Mouse (Mus musculus): ENCODE results near the gene Slc22a5. TPM values are rescaled to one million over a fixed set of nuclear protein-coding genes. Genes with fewer than 3 reads are reported as not detected.
"Not testable (repeated sequence)": the region's sequence is repeated elsewhere in the genome, so short reads cannot be mapped to it uniquely, and the experiment has no call there.

The Slc22a5 gene
- polyA plus RNA-seq, 1 experiment from 2014 or later: 2.6 TPM

GRCm38 (mm10) chr11:53890906-53891504 lies 455 bp downstream of the Slc22a5 start:
- Histone ChIP-seq H3K27ac (ENCODE audit: low read length) (peak overlapping the region; percentile 67), H3K9ac (ENCODE audit: low read depth, low read length) (peak overlapping the region; percentile 75), H3K4me2 (ENCODE audit: low read depth, low read length) (peak overlapping the region; percentile 96), H3K9me3 (replicated peaks; ENCODE audit: control insufficient read depth, low read length) (no peaks in the 10 kb centered on the region), H3K4me3 (ENCODE audit: low read depth, low read length) (peak overlapping the region; percentile 71), H3K27me3 (ENCODE audit: control insufficient read depth, insufficient read depth, low read depth, low read length) (no peaks in the 10 kb centered on the region), H3K4me1 (ENCODE audit: control insufficient read depth, low read depth, low read length) (peaks cover 16% of the 10 kb centered on the region), H3K36me3 (ENCODE audit: control insufficient read depth, insufficient read depth) (no peaks in the 10 kb centered on the region)
- ATAC-seq (ENCODE audit: low read depth): no peak
- WGBS (ENCODE audit: insufficient replicate concordance): 2% methylated on average over 31 of the region's 33 CpGs

- Histone ChIP-seq H3K4me2 (ENCODE audit: low read depth, low read length) (peak overlapping the region; percentile 96; the same call in 1 of the 2 replicates), H3K9ac (ENCODE audit: low read depth, low read length) (no peak overlapping the region), H3K36me3 (ENCODE audit: control insufficient read depth, insufficient read depth) (no peaks in the 10 kb centered on the region), H3K4me3 (ENCODE audit: low read depth, low read length) (no peak overlapping the region), H3K9me3 (replicated peaks; ENCODE audit: control insufficient read depth, low read length) (no peaks in the 10 kb centered on the region), H3K27me3 (ENCODE audit: control insufficient read depth, insufficient read depth, low read depth, low read length) (no peaks in the 10 kb centered on the region), H3K27ac (ENCODE audit: low read length) (no peak overlapping the region), H3K4me1 (ENCODE audit: control insufficient read depth, low read depth, low read length) (peaks cover 16% of the 10 kb centered on the region)
- no peak for ATAC-seq (ENCODE audit: low read depth)
- WGBS (ENCODE audit: insufficient replicate concordance): 78% methylated on average over 2 of the region's 2 CpGs
Measured at GRCm38 (mm10) chr11:53890225-53890624, 1.2 kb downstream of the Slc22a5 start.

- H3K4me3 ChIP-seq (ENCODE audit: low read depth, low read length): no peak overlapping the region
- no peak overlapping the region for H3K27ac ChIP-seq (ENCODE audit: low read length)
- ATAC-seq (ENCODE audit: low read depth): no peak
- no peak overlapping the region for H3K9ac ChIP-seq (ENCODE audit: low read depth, low read length)
- 64% methylated on average over 4 of the region's 4 CpGs for WGBS (ENCODE audit: insufficient replicate concordance)
- H3K27me3 ChIP-seq (ENCODE audit: control insufficient read depth, insufficient read depth, low read depth, low read length): no peaks in the 10 kb centered on the region
- no peaks in the 10 kb centered on the region for H3K9me3 ChIP-seq (replicated peaks; ENCODE audit: control insufficient read depth, low read length)
- H3K36me3 ChIP-seq (ENCODE audit: control insufficient read depth, insufficient read depth): no peaks in the 10 kb centered on the region
- no peak overlapping the region for H3K4me2 ChIP-seq (ENCODE audit: low read depth, low read length)
- peaks cover 16% of the 10 kb centered on the region for H3K4me1 ChIP-seq (ENCODE audit: control insufficient read depth, low read depth, low read length)
Measured at GRCm38 (mm10) chr11:53889091-53889645, 2.3 kb downstream of the Slc22a5 start.

- no peak overlapping the region for H3K4me2 ChIP-seq (ENCODE audit: low read depth, low read length)
- H3K4me1 ChIP-seq (ENCODE audit: control insufficient read depth, low read depth, low read length): peaks cover 16% of the 10 kb centered on the region
- H3K9me3 ChIP-seq (replicated peaks; ENCODE audit: control insufficient read depth, low read length): no peaks in the 10 kb centered on the region
- ATAC-seq (ENCODE audit: low read depth): no peak
- no peak overlapping the region for H3K27ac ChIP-seq (ENCODE audit: low read length)
- H3K4me3 ChIP-seq (ENCODE audit: low read depth, low read length): no peak overlapping the region
- 76% methylated on average over 4 of the region's 4 CpGs for WGBS (ENCODE audit: insufficient replicate concordance)
- H3K9ac ChIP-seq (ENCODE audit: low read depth, low read length): no peak overlapping the region
- no peaks in the 10 kb centered on the region for H3K27me3 ChIP-seq (ENCODE audit: control insufficient read depth, insufficient read depth, low read depth, low read length)
- no peaks in the 10 kb centered on the region for H3K36me3 ChIP-seq (ENCODE audit: control insufficient read depth, insufficient read depth)
Measured at GRCm38 (mm10) chr11:53888242-53888641, 3.2 kb downstream of the Slc22a5 start.

- no peak overlapping the region for H3K9ac ChIP-seq (ENCODE audit: low read depth, low read length)
- no peaks in the 10 kb centered on the region for H3K9me3 ChIP-seq (replicated peaks; ENCODE audit: control insufficient read depth, low read length)
- no peak overlapping the region for H3K4me3 ChIP-seq (ENCODE audit: low read depth, low read length)
- ATAC-seq (ENCODE audit: low read depth): no peak
- no peak overlapping the region for H3K27ac ChIP-seq (ENCODE audit: low read length)
- no peaks in the 10 kb centered on the region for H3K27me3 ChIP-seq (ENCODE audit: control insufficient read depth, insufficient read depth, low read depth, low read length)
- H3K36me3 ChIP-seq (ENCODE audit: control insufficient read depth, insufficient read depth): no peaks in the 10 kb centered on the region
- WGBS (ENCODE audit: insufficient replicate concordance): 64% methylated on average over 2 of the region's 2 CpGs
- H3K4me1 ChIP-seq (ENCODE audit: control insufficient read depth, low read depth, low read length): no peaks in the 10 kb centered on the region
- no peak overlapping the region for H3K4me2 ChIP-seq (ENCODE audit: low read depth, low read length)
Measured at GRCm38 (mm10) chr11:53883287-53883686, 8.2 kb downstream of the Slc22a5 start.

- H3K9me3 ChIP-seq (replicated peaks; ENCODE audit: control insufficient read depth, low read length); ATAC-seq (ENCODE audit: low read depth); H3K27me3 ChIP-seq (ENCODE audit: control insufficient read depth, insufficient read depth, low read depth, low read length); H3K27ac ChIP-seq (ENCODE audit: low read length); H3K4me1 ChIP-seq (ENCODE audit: control insufficient read depth, low read depth, low read length); H3K9ac ChIP-seq (ENCODE audit: low read depth, low read length); H3K36me3 ChIP-seq (ENCODE audit: control insufficient read depth, insufficient read depth); H3K4me2 ChIP-seq (ENCODE audit: low read depth, low read length); H3K4me3 ChIP-seq (ENCODE audit: low read depth, low read length): not testable (repeated sequence)
- WGBS (ENCODE audit: insufficient replicate concordance): 70% methylated on average over 5 of the region's 5 CpGs
Measured at GRCm38 (mm10) chr11:53878096-53878495, 13.4 kb downstream of the Slc22a5 start.

- H3K4me3 ChIP-seq (ENCODE audit: low read depth, low read length): no peak overlapping the region
Measured at GRCm38 (mm10) chr11:53876488-53876887, 15.0 kb downstream of the Slc22a5 start.

GRCm38 (mm10) chr11:53874706-53875105 lies 16.8 kb downstream of the Slc22a5 start:
- no peaks in the 10 kb centered on the region for H3K36me3 ChIP-seq (ENCODE audit: control insufficient read depth, insufficient read depth)
- H3K27me3 ChIP-seq (ENCODE audit: control insufficient read depth, insufficient read depth, low read depth, low read length): no peaks in the 10 kb centered on the region
- no peak overlapping the region for H3K27ac ChIP-seq (ENCODE audit: low read length)
- H3K9me3 ChIP-seq (replicated peaks; ENCODE audit: control insufficient read depth, low read length): no peaks in the 10 kb centered on the region
- H3K4me1 ChIP-seq (ENCODE audit: control insufficient read depth, low read depth, low read length): no peaks in the 10 kb centered on the region
- H3K9ac ChIP-seq (ENCODE audit: low read depth, low read length): no peak overlapping the region
- H3K4me2 ChIP-seq (ENCODE audit: low read depth, low read length): no peak overlapping the region
- ATAC-seq (ENCODE audit: low read depth): no peak
- WGBS (ENCODE audit: insufficient replicate concordance): 75% methylated on average over 4 of the region's 4 CpGs
- H3K4me3 ChIP-seq (ENCODE audit: low read depth, low read length): no peak overlapping the region

More at GRCm38 (mm10) chr11:53876488-53876887, 15.0 kb downstream of the Slc22a5 start:
- Histone ChIP-seq H3K27me3 (ENCODE audit: control insufficient read depth, insufficient read depth, low read depth, low read length) (no peaks in the 10 kb centered on the region), H3K9ac (ENCODE audit: low read depth, low read length) (no peak overlapping the region), H3K4me1 (ENCODE audit: control insufficient read depth, low read depth, low read length) (no peaks in the 10 kb centered on the region), H3K36me3 (ENCODE audit: control insufficient read depth, insufficient read depth) (no peaks in the 10 kb centered on the region), H3K27ac (ENCODE audit: low read length) (no peak overlapping the region), H3K4me2 (ENCODE audit: low read depth, low read length) (no peak overlapping the region), H3K9me3 (replicated peaks; ENCODE audit: control insufficient read depth, low read length) (no peaks in the 10 kb centered on the region)
- ATAC-seq (ENCODE audit: low read depth): no peak
- WGBS (ENCODE audit: insufficient replicate concordance): 54% methylated on average over 4 of the region's 4 CpGs

GRCm38 (mm10) chr11:53873909-53874704 lies 17.4 kb downstream of the Slc22a5 start:
- not testable (repeated sequence) for H3K9ac ChIP-seq (ENCODE audit: low read depth, low read length); H3K9me3 ChIP-seq (replicated peaks; ENCODE audit: control insufficient read depth, low read length); H3K36me3 ChIP-seq (ENCODE audit: control insufficient read depth, insufficient read depth); H3K27ac ChIP-seq (ENCODE audit: low read length); H3K4me3 ChIP-seq (ENCODE audit: low read depth, low read length); H3K27me3 ChIP-seq (ENCODE audit: control insufficient read depth, insufficient read depth, low read depth, low read length); H3K4me2 ChIP-seq (ENCODE audit: low read depth, low read length); ATAC-seq (ENCODE audit: low read depth); H3K4me1 ChIP-seq (ENCODE audit: control insufficient read depth, low read depth, low read length)
- 57% methylated on average over 5 of the region's 5 CpGs for WGBS (ENCODE audit: insufficient replicate concordance)

Data from liver, embryonic 16.5 days (tissue).